Mouse (Mus musculus) heart, embryonic 12.5 days (tissue): ENCODE results near the gene Tarbp2. TPM values are rescaled to one million over a fixed set of nuclear protein-coding genes. Genes with fewer than 3 reads are reported as not detected.

Experiments
- ATAC-seq: fragments of 200-750 bp; cut with Nextera tagmentation; 2 replicates; pipeline ENCODE4 v1.8.0; 2017; ENCODE audit warnings: moderate TSS enrichment, moderate library complexity; ENCODE audit not compliant: insufficient number of reproducible peaks, low FRiP score
- H3K27ac ChIP-seq: fragments of 300-500 bp; sonication (generic); 2 replicates; pipeline ENCODE4 v1.5.1; 2016; ENCODE audit warnings: mild to moderate bottlenecking, moderate library complexity; ENCODE audit not compliant: poor library complexity, severe bottlenecking
- H3K27me3 ChIP-seq: fragments of 300-500 bp; sonication (generic); replicated peaks from 2 replicates; pipeline ENCODE4 v1.6.1; 2016; ENCODE audit warnings: mild to moderate bottlenecking, moderate library complexity
- H3K36me3 ChIP-seq: fragments of 300-500 bp; sonication (generic); 2 replicates; pipeline ENCODE4 v1.6.1; 2016; ENCODE audit warnings: mild to moderate bottlenecking, moderate library complexity
- H3K4me1 ChIP-seq: fragments of 300-500 bp; sonication (generic); replicated peaks from 2 replicates; pipeline ENCODE4 v1.6.1; 2016; ENCODE audit warnings: mild to moderate bottlenecking
- H3K4me2 ChIP-seq: fragments of 300-500 bp; sonication (generic); 2 replicates; pipeline ENCODE4 v1.6.1; 2016; ENCODE audit warnings: mild to moderate bottlenecking, moderate library complexity
- H3K4me3 ChIP-seq: fragments of 300-500 bp; sonication (generic); 2 replicates; pipeline ENCODE4 v1.5.1; 2016; ENCODE audit warnings: mild to moderate bottlenecking
- H3K9ac ChIP-seq: fragments of 300-500 bp; sonication (generic); 2 replicates; pipeline ENCODE4 v1.6.1; 2016; ENCODE audit warnings: mild to moderate bottlenecking, moderate library complexity
- H3K9me3 ChIP-seq: fragments of 300-500 bp; sonication (generic); replicated peaks from 2 replicates; pipeline ENCODE4 v1.6.1; 2016; ENCODE audit warnings: mild to moderate bottlenecking, moderate library complexity
- WGBS: fragments of 180-500 bp; shearing (Covaris S2); methylation state at CpG from one replicate; pipeline ENCODE4 v1.1.7; 2016; 5-methylcytosine and 5-hydroxymethylcytosine counted together
- polyA plus RNA-seq: library from polyadenylated mRNA; unstranded; fragments of >200 nt; fragmentation: Nextera tagmentation; extraction: Ambion mirVana; gene quantifications from 2 replicates; pipeline ENCODE4 v1.2.1, GENCODE M21; 2016

Tarbp2 gene
- polyA plus RNA-seq, 1 experiment from 2014 or later: 104 TPM

- 78% methylated on average over 6 of the region's 6 CpGs for WGBS
- ATAC-seq: no peak
- no peaks in the 10 kb centered on the region for H3K27me3 ChIP-seq
- H3K4me2 ChIP-seq: no peak overlapping the region
- no peaks in the 10 kb centered on the region for H3K9me3 ChIP-seq
- no peak overlapping the region for H3K27ac ChIP-seq
- no peak overlapping the region for H3K9ac ChIP-seq
- 0 out of 2 replicates have a peak, but pooled peaks cover 3% of the 10 kb centered on the region for H3K4me1 ChIP-seq
- H3K4me3 ChIP-seq: no peak overlapping the region
- peaks cover 78% of the 10 kb centered on the region for H3K36me3 ChIP-seq
Observed at GRCm38 (mm10) chr15:102526111-102527002, 8.4 kb downstream of the Tarbp2 start.

GRCm38 (mm10) chr15:102527936-102528335 lies 9.9 kb downstream of the Tarbp2 start:
- H3K36me3 ChIP-seq: peaks cover 76% of the 10 kb centered on the region

GRCm38 (mm10) chr15:102528396-102528795 lies 10.4 kb downstream of the Tarbp2 start:
- WGBS: 91% methylated on average over 1 of the region's 1 CpGs
- ATAC-seq: no peak

More at GRCm38 (mm10) chr15:102527936-102528335, 9.9 kb downstream of the Tarbp2 start:
- no peak overlapping the region for H3K27ac ChIP-seq
- no peaks in the 10 kb centered on the region for H3K9me3 ChIP-seq
- H3K4me2 ChIP-seq: no peak overlapping the region
- 0 out of 2 replicates have a peak, but pooled peaks cover 3% of the 10 kb centered on the region for H3K4me1 ChIP-seq
- no peak overlapping the region for H3K9ac ChIP-seq
- H3K4me3 ChIP-seq: no peak overlapping the region
- H3K27me3 ChIP-seq: no peaks in the 10 kb centered on the region
- no peak for ATAC-seq
- 77% methylated on average over 3 of the region's 3 CpGs for WGBS

GRCm38 (mm10) chr15:102530566-102530965 lies 12.6 kb downstream of the Tarbp2 start:
- Histone ChIP-seq H3K9ac (no peak overlapping the region), H3K27me3 (no peaks in the 10 kb centered on the region), H3K27ac (no peak overlapping the region), H3K9me3 (no peaks in the 10 kb centered on the region), H3K4me1 (0 out of 2 replicates have a peak, but pooled peaks cover 3% of the 10 kb centered on the region), H3K4me3 (no peak overlapping the region), H3K4me2 (no peak overlapping the region), H3K36me3 (peaks cover 78% of the 10 kb centered on the region)
- no peak; the same call in 1 of the 2 replicates for ATAC-seq
- 63% methylated on average over 4 of the region's 4 CpGs for WGBS

More at GRCm38 (mm10) chr15:102528396-102528795, 10.4 kb downstream of the Tarbp2 start:
- 0 out of 2 replicates have a peak, but pooled peaks cover 3% of the 10 kb centered on the region for H3K4me1 ChIP-seq
- H3K9me3 ChIP-seq: no peaks in the 10 kb centered on the region
- H3K36me3 ChIP-seq: peaks cover 79% of the 10 kb centered on the region
- H3K4me2 ChIP-seq: no peak overlapping the region
- H3K27me3 ChIP-seq: no peaks in the 10 kb centered on the region
- H3K4me3 ChIP-seq: no peak overlapping the region
- no peak overlapping the region for H3K9ac ChIP-seq
- H3K27ac ChIP-seq: no peak overlapping the region

DNA sequence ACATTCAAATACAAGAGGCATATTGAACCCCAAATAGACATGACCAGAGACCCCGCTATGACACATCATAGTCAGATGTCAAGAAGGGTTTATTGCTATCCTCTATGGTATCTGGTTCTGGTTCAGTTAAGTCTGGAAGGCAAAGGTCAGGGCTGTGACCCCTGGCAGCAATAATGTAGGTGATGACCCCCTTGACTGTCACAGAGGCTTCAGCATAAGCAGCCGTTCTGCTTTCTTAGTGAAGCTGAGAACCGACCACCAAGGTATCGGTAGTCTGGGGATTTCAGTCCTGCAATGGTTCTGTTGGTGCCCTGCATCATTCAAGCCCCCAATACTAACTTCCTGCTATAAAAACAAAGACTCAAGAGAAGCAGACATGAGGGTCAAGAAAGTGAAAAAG lies 13.6 kb downstream of the Tarbp2 start:
- 0 out of 2 replicates have a peak, but pooled peaks cover 3% of the 10 kb centered on the region for H3K4me1 ChIP-seq
- no peak overlapping the region for H3K9ac ChIP-seq
- no peaks in the 10 kb centered on the region for H3K27me3 ChIP-seq
- H3K9me3 ChIP-seq: no peaks in the 10 kb centered on the region
- no peak overlapping the region for H3K4me2 ChIP-seq
- no peak overlapping the region for H3K4me3 ChIP-seq
- no peak overlapping the region for H3K27ac ChIP-seq
- peaks cover 81% of the 10 kb centered on the region for H3K36me3 ChIP-seq
- WGBS: 89% methylated on average over 4 of the region's 4 CpGs
- no peak for ATAC-seq

DNA sequence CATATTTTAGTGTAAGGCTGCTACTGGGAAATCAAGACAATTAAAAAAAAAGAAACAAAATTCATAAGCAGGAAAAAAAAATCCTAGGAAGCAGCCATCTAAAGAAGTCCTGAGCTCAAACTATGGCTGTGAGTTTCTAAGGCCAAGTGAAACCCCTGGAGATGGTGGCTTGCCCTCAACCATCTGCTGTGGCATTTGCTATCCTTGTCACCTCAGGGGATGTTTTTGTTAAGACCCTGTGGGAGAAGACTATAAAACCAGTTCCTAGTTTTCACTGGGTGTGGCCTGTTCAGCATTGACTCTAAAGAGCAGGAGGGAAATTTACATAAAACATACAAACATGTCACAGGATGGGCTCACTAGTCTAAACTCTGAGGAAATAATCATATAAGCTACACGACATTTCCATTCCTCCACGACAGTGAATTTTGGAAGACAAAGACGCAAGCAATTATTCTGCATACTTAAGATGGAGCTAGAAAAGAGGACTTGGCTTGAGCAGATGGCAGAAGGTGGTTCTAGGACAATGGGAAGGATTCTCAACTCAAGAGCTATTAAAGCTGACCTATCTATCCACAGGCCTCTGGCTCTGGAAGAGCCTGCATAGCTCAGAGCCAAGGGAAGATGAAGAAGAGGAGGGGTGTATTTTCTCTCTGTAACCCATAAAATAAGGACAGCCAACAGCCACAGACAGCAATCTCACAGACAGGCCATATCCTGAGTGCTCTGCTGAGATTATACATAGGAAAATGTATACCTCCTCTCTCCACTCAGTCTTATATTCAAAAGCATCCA lies 14.3 kb downstream of the Tarbp2 start:
- no peak overlapping the region for H3K9ac ChIP-seq
- H3K27ac ChIP-seq: no peak overlapping the region
- no peak overlapping the region for H3K4me3 ChIP-seq
- no peaks in the 10 kb centered on the region for H3K9me3 ChIP-seq
- WGBS: 90% methylated on average over 3 of the region's 3 CpGs
- no peak for ATAC-seq
- 0 out of 2 replicates have a peak, but pooled peaks cover 3% of the 10 kb centered on the region for H3K4me1 ChIP-seq
- H3K4me2 ChIP-seq: no peak overlapping the region
- no peaks in the 10 kb centered on the region for H3K27me3 ChIP-seq
- peaks cover 84% of the 10 kb centered on the region for H3K36me3 ChIP-seq

DNA sequence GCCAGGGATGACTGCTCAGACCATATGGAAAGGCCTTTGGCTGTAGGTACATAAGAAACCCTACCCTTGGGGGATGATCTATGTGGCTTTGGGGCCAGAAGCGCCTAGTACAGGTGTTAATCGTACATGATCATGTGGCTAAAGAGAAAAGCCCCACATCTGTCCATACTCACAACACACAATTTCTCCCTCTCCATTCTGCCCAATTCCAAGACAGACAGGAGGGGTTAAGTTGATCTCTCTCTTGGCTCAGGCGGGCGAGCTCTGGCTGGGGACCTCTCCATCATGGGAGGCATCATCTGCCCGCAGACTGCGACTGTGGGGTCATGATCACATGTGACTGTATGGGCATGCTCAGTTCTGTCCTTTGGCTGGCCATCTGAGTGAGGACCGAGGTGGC lies 15.9 kb downstream of the Tarbp2 start:
- 92% methylated on average over 7 of the region's 7 CpGs for whole genome bisulfite sequencing
- H3K4me2 ChIP-seq: no peak overlapping the region
- no peak for ATAC-seq

DNA sequence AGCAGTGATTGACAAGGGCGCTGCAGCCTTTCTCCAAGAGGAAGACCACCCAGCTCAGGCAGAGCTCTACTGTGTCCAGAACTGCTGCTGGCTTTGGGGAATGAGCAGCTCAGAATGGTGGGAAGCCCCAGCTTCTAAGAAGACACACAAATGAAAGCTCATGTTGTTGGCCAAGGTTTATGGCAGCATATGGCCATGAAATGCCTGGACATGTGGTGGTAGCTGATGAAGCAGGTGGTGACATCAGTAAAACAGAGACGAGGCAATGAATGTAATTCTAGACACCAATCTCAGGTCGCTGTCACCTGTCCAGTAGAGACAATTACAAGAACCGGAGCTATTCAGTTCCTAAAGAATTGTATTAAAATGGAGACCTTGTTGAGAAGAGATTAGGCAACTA lies 26.8 kb downstream of the Tarbp2 start:
- no peak overlapping the region for H3K27ac ChIP-seq
- no peak overlapping the region for H3K9ac ChIP-seq
- peaks cover 81% of the 10 kb centered on the region for H3K36me3 ChIP-seq
- WGBS: 91% methylated on average over 4 of the region's 4 CpGs
- H3K9me3 ChIP-seq: no peaks in the 10 kb centered on the region
- no peak overlapping the region for H3K4me2 ChIP-seq
- H3K27me3 ChIP-seq: no peaks in the 10 kb centered on the region
- no peak overlapping the region for H3K4me3 ChIP-seq
- peaks cover 9% of the 10 kb centered on the region; the same call in 1 of the 2 replicates for H3K4me1 ChIP-seq
- ATAC-seq: no peak

More for the DNA sequence above, 15.9 kb downstream of the Tarbp2 start:
- Histone ChIP-seq H3K27ac (no peak overlapping the region), H3K4me1 (0 out of 2 replicates have a peak, but pooled peaks cover 3% of the 10 kb centered on the region), H3K9ac (no peak overlapping the region), H3K36me3 (peaks cover 75% of the 10 kb centered on the region), H3K27me3 (no peaks in the 10 kb centered on the region), H3K9me3 (no peaks in the 10 kb centered on the region), H3K4me3 (no peak overlapping the region)

GRCm38 (mm10) chr15:102546246-102546645 lies 28.3 kb downstream of the Tarbp2 start:
- H3K4me1 ChIP-seq: peaks cover 9% of the 10 kb centered on the region; the same call in 1 of the 2 replicates
- H3K27me3 ChIP-seq: no peaks in the 10 kb centered on the region
- 87% methylated on average over 3 of the region's 3 CpGs for WGBS
- H3K9me3 ChIP-seq: no peaks in the 10 kb centered on the region
- peaks cover 79% of the 10 kb centered on the region for H3K36me3 ChIP-seq
- ATAC-seq: no peak
- no peak overlapping the region for H3K27ac ChIP-seq
- no peak overlapping the region for H3K4me3 ChIP-seq
- H3K9ac ChIP-seq: no peak overlapping the region
- no peak overlapping the region for H3K4me2 ChIP-seq

GRCm38 (mm10) chr15:102546677-102547427 lies 28.9 kb downstream of the Tarbp2 start:
- 65% methylated on average over 3 of the region's 3 CpGs for WGBS
- ATAC-seq: no peak
- Histone ChIP-seq H3K9me3 (no peaks in the 10 kb centered on the region), H3K4me3 (no peak overlapping the region), H3K36me3 (peaks cover 78% of the 10 kb centered on the region), H3K27me3 (no peaks in the 10 kb centered on the region), H3K27ac (no peak overlapping the region), H3K4me2 (no peak overlapping the region), H3K4me1 (peaks cover 9% of the 10 kb centered on the region; the same call in 1 of the 2 replicates), H3K9ac (no peak overlapping the region)
